Mouse (Mus musculus): ENCODE results near the gene Rbfox1. TPM values are rescaled to one million over a fixed set of nuclear protein-coding genes. Genes with fewer than 3 reads are reported as not detected.
A peak's percentile ranks its signal among the peaks of the same experiment; 100 is the strongest.

The Rbfox1 gene
- polyA plus RNA-seq, 1 experiment = not detected

GRCm38 (mm10) chr16:5997136-5997535 lies 112.0 kb downstream of the Rbfox1 start:
- no peak overlapping the region for H3K9ac ChIP-seq (ENCODE audit: low read depth, poor library complexity, severe bottlenecking)
- no peak overlapping the region for H3K4me3 ChIP-seq (ENCODE audit: low read depth, low read length)
- H3K27me3 ChIP-seq (ENCODE audit: control insufficient read depth, insufficient read depth, low read length, poor library complexity, severe bottlenecking) = no peaks in the 10 kb centered on the region
- H3K36me3 ChIP-seq (ENCODE audit: control insufficient read depth, insufficient read depth, low read length, poor library complexity, severe bottlenecking) = no peaks in the 10 kb centered on the region
- no peaks in the 10 kb centered on the region for H3K4me1 ChIP-seq (ENCODE audit: control insufficient read depth, insufficient read depth, low read length)
- no peaks in the 10 kb centered on the region for H3K9me3 ChIP-seq (replicated peaks; ENCODE audit: control insufficient read depth, insufficient read depth, low read length, poor library complexity, severe bottlenecking)
- no peak overlapping the region for H3K27ac ChIP-seq (ENCODE audit: insufficient read depth, low read length)
- TF ChIP-seq CTCF (IDR thresholded peaks at IDR 0.05; ENCODE audit: low read depth, low read length) (no peak), EP300 (IDR thresholded peaks at IDR 0.05; ENCODE audit: insufficient read depth, low read depth, low read length) (no peak), POLR2A (IDR thresholded peaks at IDR 0.05; ENCODE audit: insufficient read depth, low read length) (no peak)

- Histone ChIP-seq H3K9ac (ENCODE audit: low read depth, poor library complexity, severe bottlenecking) (no peak overlapping the region), H3K27ac (ENCODE audit: insufficient read depth, low read length) (no peak overlapping the region), H3K4me3 (ENCODE audit: low read depth, low read length) (no peak overlapping the region), H3K36me3 (ENCODE audit: control insufficient read depth, insufficient read depth, low read length, poor library complexity, severe bottlenecking) (no peaks in the 10 kb centered on the region), H3K4me1 (ENCODE audit: control insufficient read depth, insufficient read depth, low read length) (no peaks in the 10 kb centered on the region), H3K9me3 (replicated peaks; ENCODE audit: control insufficient read depth, insufficient read depth, low read length, poor library complexity, severe bottlenecking) (no peaks in the 10 kb centered on the region), H3K27me3 (ENCODE audit: control insufficient read depth, insufficient read depth, low read length, poor library complexity, severe bottlenecking) (no peaks in the 10 kb centered on the region)
- TF ChIP-seq POLR2A (IDR thresholded peaks at IDR 0.05; ENCODE audit: insufficient read depth, low read length) (no peak), EP300 (IDR thresholded peaks at IDR 0.05; ENCODE audit: insufficient read depth, low read depth, low read length) (no peak), CTCF (IDR thresholded peaks at IDR 0.05; ENCODE audit: low read depth, low read length) (no peak)
These were observed 112.5 kb downstream of the Rbfox1 start for GRCm38 (mm10) chr16:5997651-5998050.

GRCm38 (mm10) chr16:6000016-6000415 lies 114.9 kb downstream of the Rbfox1 start:
- no peak overlapping the region for H3K4me3 ChIP-seq (ENCODE audit: low read depth, low read length)
- H3K36me3 ChIP-seq (ENCODE audit: control insufficient read depth, insufficient read depth, low read length, poor library complexity, severe bottlenecking) = no peaks in the 10 kb centered on the region
- no peaks in the 10 kb centered on the region for H3K27me3 ChIP-seq (ENCODE audit: control insufficient read depth, insufficient read depth, low read length, poor library complexity, severe bottlenecking)
- no peak overlapping the region for H3K27ac ChIP-seq (ENCODE audit: insufficient read depth, low read length)
- H3K9ac ChIP-seq (ENCODE audit: low read depth, poor library complexity, severe bottlenecking) = no peak overlapping the region
- no peaks in the 10 kb centered on the region for H3K4me1 ChIP-seq (ENCODE audit: control insufficient read depth, insufficient read depth, low read length)
- H3K9me3 ChIP-seq (replicated peaks; ENCODE audit: control insufficient read depth, insufficient read depth, low read length, poor library complexity, severe bottlenecking) = no peaks in the 10 kb centered on the region
- TF ChIP-seq POLR2A (IDR thresholded peaks at IDR 0.05; ENCODE audit: insufficient read depth, low read length) = no peak
- no peak for TF ChIP-seq CTCF (IDR thresholded peaks at IDR 0.05; ENCODE audit: low read depth, low read length)
- TF ChIP-seq EP300 (IDR thresholded peaks at IDR 0.05; ENCODE audit: insufficient read depth, low read depth, low read length) = no peak

GRCm38 (mm10) chr16:6006996-6007395 lies 121.8 kb downstream of the Rbfox1 start:
- Histone ChIP-seq H3K9me3 (replicated peaks; ENCODE audit: control insufficient read depth, insufficient read depth, low read length, poor library complexity, severe bottlenecking) (no peaks in the 10 kb centered on the region), H3K27me3 (ENCODE audit: control insufficient read depth, insufficient read depth, low read length, poor library complexity, severe bottlenecking) (no peaks in the 10 kb centered on the region)

GRCm38 (mm10) chr16:6012853-6013252 lies 127.7 kb downstream of the Rbfox1 start:
- no peak for TF ChIP-seq EP300 (IDR thresholded peaks at IDR 0.05; ENCODE audit: insufficient read depth, low read depth, low read length)
- TF ChIP-seq CTCF (IDR thresholded peaks at IDR 0.05; ENCODE audit: low read depth, low read length) = no peak
- no peak for TF ChIP-seq POLR2A (IDR thresholded peaks at IDR 0.05; ENCODE audit: insufficient read depth, low read length)
- Histone ChIP-seq H3K9ac (ENCODE audit: low read depth, poor library complexity, severe bottlenecking) (no peak overlapping the region), H3K36me3 (ENCODE audit: control insufficient read depth, insufficient read depth, low read length, poor library complexity, severe bottlenecking) (no peaks in the 10 kb centered on the region), H3K4me1 (ENCODE audit: control insufficient read depth, insufficient read depth, low read length) (no peaks in the 10 kb centered on the region), H3K4me3 (ENCODE audit: low read depth, low read length) (no peak overlapping the region), H3K27me3 (ENCODE audit: control insufficient read depth, insufficient read depth, low read length, poor library complexity, severe bottlenecking) (no peaks in the 10 kb centered on the region), H3K27ac (ENCODE audit: insufficient read depth, low read length) (no peak overlapping the region), H3K9me3 (replicated peaks; ENCODE audit: control insufficient read depth, insufficient read depth, low read length, poor library complexity, severe bottlenecking) (no peaks in the 10 kb centered on the region)

More at GRCm38 (mm10) chr16:6006996-6007395, 121.8 kb downstream of the Rbfox1 start:
- Histone ChIP-seq H3K36me3 (ENCODE audit: control insufficient read depth, insufficient read depth, low read length, poor library complexity, severe bottlenecking) (no peaks in the 10 kb centered on the region), H3K4me1 (ENCODE audit: control insufficient read depth, insufficient read depth, low read length) (no peaks in the 10 kb centered on the region), H3K9ac (ENCODE audit: low read depth, poor library complexity, severe bottlenecking) (no peak overlapping the region), H3K4me3 (ENCODE audit: low read depth, low read length) (no peak overlapping the region), H3K27ac (ENCODE audit: insufficient read depth, low read length) (no peak overlapping the region)
- TF ChIP-seq POLR2A (IDR thresholded peaks at IDR 0.05; ENCODE audit: insufficient read depth, low read length) (no peak), EP300 (IDR thresholded peaks at IDR 0.05; ENCODE audit: insufficient read depth, low read depth, low read length) (no peak), CTCF (IDR thresholded peaks at IDR 0.05; ENCODE audit: low read depth, low read length) (no peak)

GRCm38 (mm10) chr16:6018639-6019038 lies 133.5 kb downstream of the Rbfox1 start:
- Histone ChIP-seq H3K4me3 (ENCODE audit: low read depth, low read length) (no peak overlapping the region), H3K9me3 (replicated peaks; ENCODE audit: control insufficient read depth, insufficient read depth, low read length, poor library complexity, severe bottlenecking) (no peaks in the 10 kb centered on the region), H3K27me3 (ENCODE audit: control insufficient read depth, insufficient read depth, low read length, poor library complexity, severe bottlenecking) (no peaks in the 10 kb centered on the region), H3K36me3 (ENCODE audit: control insufficient read depth, insufficient read depth, low read length, poor library complexity, severe bottlenecking) (no peaks in the 10 kb centered on the region), H3K27ac (ENCODE audit: insufficient read depth, low read length) (no peak overlapping the region), H3K4me1 (ENCODE audit: control insufficient read depth, insufficient read depth, low read length) (peaks cover 4% of the 10 kb centered on the region), H3K9ac (ENCODE audit: low read depth, poor library complexity, severe bottlenecking) (no peak overlapping the region)
- TF ChIP-seq EP300 (IDR thresholded peaks at IDR 0.05; ENCODE audit: insufficient read depth, low read depth, low read length) (no peak), CTCF (IDR thresholded peaks at IDR 0.05; ENCODE audit: low read depth, low read length) (peak; percentile 25)
